Mouse (Mus musculus) gastrocnemius, adult 8-10 months (tissue): ENCODE data around the gene Spats2. TPM values are rescaled to one million over a fixed set of nuclear protein-coding genes. Genes with fewer than 3 reads are reported as not detected.

Experiments used
- DNase-seq, 2 experiments: peaks; one replicate each; pipeline ENCODE4 v3.0.0; 2022; ENCODE audit warnings: low spot score in 2 of 2
- total RNA-seq, 4 experiments: library from RNA; stranded (reverse); gene quantifications; 2 replicates each; pipeline ENCODE4 v1.2.4; 2022

Gene Spats2
- total RNA-seq, 4 experiments from 2014 or later = 3.0 to 5.4 (median 4.1) TPM

DNA sequence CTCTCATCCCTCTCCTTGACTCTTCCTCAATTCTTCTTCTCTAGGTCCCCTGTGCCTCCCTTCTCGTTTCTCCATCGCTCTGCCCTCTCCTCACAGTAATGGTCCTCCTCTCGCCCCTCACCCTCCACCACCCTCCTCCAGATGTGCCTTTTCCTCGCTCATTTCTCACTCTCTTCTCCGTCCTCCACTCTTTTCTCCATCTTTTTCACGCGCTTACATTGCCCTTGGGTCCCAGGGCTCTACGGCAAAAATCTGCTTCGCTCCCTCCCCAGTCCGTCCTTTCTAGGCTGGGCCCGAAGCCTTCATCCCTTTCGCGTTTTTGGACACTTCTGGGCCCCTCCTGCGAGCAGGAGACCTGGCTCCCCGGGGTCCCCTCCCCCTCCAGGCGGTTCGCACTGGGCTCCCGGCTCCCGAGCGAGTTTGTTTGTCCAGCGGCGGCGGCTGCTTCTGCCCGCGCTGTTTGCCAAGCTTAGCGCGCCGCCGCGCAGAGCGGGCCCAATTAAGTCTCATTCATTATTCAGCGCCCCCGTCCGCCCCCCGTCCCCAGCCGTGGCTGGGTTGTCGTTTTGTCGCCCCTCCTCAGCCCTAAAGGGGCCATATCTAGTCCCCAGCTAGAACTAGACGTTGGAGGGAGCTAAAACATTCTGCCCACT is 27.8 kb upstream of the Spats2 start:
- no peak for DNase-seq

DNA sequence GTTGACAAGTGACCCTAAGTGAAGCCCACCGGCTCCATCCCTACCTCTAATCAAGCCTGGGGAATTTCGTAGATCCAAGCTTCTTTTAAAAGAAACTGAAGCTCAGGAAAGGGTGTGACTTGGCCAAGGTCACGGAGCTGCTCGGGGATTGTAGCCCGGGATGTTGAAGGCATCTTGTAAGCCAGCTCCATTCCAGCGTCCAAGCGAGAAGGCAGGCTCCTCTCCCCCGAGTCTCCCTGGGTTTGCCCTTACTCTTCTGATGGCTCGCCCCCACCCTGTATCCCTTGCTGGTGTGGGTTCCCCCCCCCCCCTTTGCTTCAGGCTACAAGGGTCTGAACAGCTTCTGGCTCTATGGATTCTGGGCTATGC is 27.2 kb upstream of the Spats2 start:
- DNase-seq = no peak

DNA sequence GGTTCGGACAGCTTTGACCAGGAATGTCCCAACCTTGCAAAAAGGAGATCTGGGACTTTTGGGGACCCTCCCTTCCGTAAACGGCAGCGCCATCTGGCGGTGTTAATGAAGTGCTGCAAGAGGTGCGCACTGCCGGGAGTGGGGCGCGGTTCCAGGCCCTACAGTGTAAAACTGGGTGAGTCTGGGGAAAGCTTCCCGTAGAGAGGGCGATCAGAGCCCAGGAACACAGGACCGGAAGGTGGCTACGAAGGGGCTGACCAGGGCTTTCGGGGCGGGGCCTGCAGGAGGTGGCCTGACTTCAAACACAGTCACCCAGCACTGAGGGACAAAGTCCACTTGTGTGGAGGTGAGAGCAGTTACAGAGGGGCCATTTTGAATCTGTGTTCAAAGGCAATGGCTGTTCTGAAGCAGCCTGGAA is 26.6 kb upstream of the Spats2 start:
- no peak for DNase-seq

DNA sequence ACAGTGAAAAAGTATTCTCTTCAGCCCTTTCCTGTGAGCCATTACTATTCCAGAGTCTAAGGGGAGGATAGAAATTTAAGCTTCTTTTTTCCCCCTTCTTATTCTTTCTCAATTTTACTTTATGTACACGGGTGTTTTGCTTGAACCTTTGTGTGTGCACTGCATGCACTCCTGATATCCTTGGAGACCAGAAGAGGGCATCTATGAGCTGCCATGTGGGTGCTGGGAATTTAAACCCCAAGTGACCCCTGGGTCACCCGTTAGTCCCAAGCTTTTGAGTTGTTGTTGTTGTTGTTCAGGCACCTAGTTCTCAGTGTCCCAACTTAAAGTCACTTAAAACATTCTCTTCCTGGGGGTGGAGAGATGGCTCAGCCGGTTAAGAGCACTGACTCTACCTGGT is 25.7 kb upstream of the Spats2 start:
- DNase-seq = no peak

DNA sequence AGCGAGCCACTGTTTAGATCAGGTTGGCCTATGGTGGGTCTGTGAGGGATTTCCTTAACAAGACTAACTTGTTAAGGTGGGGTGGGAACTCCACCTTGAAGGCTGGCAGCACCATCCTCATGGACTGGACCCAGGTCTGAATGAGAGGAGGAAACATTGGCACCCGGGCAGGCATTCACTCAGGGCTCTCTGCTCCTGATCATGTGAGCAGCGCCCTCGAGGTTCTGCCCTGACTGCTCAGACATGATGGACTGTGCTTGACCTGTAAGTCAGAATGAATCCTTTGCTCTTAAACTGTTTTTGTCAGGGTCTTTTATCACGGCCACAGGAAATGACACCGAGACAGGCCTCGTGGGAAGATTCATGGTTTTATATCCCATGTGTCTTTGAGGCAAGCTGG is 20.5 kb upstream of the Spats2 start:
- DNase-seq = no peak

DNA sequence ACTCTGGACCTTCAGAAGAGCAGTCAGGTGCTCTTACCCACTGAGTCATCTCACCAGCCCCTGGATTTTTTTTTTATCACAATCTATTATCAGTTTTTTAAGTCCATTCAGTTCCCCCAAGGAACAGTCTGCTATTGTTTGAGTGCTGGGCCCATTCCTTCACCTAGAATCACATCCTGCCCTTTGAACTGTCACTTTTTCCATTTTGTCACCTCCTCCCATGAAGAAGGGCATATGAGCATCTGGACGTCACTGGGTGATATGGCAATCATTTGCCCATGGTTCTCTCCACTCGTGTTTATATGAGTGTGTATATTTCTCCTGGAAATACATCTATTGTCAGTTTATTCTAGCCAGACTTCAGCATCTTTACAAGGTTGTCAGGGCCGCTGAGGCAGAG is 17.9 kb upstream of the Spats2 start:
- DNase-seq = no peak

DNA sequence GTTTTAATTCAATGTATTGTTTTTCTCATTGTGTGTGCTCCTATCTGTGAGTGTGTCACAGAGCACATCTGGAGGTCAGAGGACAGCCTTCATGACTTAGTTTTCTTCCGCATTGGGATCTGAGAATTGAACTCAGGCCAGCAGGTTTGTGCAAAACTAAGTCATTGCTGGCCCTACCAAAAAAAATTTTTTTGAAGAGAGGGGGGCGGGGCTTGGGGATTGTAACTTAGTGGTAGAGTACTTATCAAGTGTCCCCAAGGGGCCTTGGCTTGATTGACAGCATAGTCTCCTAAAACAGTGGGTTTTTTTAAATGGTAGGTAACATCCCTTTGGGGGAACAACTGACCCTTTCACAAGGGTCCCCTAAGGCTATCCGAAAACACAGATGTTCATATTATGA is 14.6 kb upstream of the Spats2 start:
- no peak for DNase-seq

DNA sequence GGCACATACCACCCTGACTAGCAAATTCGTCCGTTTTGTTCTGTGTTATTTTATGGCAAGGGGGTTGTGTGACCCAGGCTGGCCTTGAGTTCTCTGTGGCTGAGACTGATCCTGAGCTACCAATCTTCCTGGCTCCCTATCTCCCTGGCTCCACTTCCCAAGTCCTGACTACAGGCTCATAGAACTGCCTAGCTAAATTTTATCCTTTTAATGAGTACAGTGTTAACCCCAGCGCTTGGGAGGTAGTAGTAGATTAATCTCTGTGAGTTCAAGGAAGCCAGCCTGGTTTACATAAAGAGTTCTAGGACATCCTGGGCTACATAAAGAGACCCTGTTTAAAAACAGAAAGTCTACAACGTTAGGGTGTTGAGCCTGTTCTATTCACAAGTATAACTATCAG is 13.9 kb upstream of the Spats2 start:
- DNase-seq = no peak

DNA sequence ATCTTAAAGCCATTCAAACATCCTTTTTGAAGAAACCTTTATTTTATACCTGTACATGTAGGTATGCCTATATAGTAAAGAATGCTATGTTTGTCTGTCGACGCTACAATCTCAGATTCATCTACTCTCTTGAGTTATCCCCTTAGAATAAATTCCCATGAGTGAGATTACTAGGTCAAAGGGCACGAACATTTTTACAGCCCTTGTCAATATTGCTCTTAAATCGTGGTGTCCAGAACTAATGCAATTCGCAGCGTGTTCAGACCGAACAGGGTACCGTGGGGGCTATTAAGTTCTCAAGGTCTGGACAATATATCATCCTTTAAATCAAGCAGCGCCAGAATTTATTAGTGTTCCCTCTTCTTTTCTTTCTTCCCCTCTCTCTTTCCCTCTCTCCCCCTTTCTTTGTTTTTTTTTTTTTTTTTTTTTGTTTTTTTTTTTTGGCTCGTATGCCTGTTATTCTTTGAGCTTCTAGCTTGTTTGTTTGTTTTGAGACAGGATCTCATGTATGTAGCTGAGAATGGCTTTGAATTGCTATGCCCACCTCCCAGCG is 12.8 kb upstream of the Spats2 start:
- DNase-seq = no peak

DNA sequence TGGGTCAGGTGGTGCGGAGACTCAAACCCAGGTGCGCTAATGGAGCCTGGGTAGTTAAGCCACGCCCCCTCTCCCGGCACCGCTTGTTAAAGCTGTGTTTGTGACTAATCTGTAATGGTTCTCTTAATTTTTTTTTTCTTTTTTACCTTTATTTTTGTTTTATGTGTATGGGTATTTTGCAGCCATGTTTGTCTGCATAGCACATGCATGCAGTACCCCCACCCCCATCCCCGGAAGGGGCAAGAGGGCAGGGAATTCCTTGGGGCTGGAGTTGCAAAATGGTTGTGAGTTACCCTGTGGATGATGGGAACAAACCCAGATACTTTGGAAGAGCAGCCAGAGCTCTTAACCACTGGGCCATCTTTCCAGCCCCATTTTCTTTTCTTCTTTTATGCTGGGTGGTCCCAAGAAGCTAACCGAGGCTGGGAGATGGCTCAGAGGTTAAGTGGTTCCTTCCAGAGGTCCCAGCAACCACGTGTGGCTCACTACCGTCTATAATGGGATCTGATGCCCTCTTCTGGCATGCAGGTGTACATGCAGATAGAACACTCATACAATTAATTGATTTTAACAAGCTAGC is 12.2 kb upstream of the Spats2 start:
- DNase-seq = no peak

DNA sequence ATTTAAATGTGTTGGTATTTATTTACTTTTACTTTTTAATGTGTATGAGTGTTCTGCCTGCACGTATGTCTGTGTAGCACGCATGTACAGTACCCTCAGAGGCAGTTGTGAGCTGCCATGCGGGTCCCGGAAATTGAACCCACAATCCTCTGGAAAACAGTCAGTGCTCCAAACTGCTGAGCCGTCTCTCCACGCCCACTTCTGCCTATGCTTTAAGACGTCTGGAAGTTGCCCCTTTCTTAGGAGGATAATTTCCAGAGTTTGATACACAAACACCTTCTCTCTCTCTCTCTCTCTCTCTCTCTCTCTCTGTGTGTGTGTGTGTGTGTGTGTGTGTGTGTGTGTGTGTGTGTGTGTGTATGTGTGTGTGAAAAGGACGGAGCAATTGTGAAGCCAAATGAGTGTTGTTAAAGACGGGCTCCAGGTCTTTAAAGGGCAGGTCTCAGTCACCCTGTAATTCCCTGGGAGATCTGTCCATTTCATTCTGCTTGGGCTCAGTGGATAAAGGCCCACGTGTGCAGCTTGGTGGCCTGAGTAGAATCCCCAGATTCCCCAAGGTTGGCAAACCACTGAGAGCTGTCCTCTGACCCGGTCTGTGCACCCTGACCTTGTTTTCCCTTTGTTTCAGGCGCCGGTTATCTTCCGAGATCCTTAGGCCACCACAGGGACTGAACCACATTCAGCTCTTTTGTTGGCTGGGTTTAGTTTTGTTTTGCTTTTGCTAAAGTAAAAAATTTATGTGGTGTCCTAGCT is 11.2 kb upstream of the Spats2 start:
- no peak for DNase-seq

DNA sequence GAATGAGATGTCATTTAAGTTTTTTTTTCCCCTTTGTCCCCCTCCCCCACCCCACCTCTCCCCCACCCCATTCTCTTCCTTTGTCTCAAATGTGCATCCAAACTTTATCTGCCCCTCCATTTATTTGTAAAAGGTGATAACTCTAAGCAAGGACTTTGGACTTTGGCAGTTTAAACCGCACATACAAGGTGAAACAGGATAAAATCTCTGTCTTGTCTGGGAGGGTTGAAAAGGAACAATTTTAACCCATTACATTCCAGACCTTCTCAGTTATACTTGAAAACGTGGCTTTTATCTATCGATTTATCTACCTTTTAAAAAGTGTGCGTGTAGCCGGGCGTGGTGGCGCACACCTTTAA is 10.7 kb upstream of the Spats2 start:
- no peak for DNase-seq

DNA sequence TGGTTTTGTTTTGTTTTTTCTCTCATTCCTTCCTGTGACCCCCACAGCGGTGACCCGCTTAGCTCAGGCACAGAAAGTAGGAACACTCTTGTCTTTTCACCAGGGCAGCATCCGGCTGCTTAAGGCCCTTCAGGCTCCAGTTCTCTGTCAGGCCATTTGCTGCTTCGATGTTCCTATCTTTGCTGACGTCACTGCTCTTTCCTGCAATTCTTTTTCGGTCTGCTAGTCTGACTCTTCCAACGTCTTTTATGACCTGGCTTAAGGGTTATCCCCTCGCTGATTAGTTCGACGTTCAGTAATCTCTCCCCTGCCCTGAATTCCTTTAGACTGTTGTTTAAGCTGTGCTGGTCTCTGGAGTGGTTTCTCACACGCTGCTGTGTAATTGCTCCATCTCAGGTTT is 9.2 kb upstream of the Spats2 start:
- DNase-seq = no peak

DNA sequence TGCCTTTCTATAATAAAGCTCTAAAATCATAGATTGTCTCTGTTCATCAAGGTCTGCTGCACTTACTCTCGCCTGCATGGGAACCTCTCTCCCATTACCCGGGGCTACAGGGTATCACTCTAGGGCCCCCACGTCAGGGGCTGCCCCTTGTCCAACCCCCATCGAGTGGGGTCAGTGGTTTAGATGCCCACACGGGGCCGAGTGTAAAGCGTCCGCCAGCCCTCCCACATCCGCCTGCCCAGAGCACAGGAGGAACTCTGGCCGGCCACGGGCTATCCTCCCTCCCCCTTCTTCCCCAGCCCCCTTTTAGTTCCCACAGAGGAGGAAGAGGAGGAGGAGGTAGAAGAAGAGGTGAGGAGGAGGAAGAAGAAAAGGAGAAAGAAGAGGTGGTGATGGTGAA is 4.9 kb upstream of the Spats2 start:
- DNase-seq = no peak

DNA sequence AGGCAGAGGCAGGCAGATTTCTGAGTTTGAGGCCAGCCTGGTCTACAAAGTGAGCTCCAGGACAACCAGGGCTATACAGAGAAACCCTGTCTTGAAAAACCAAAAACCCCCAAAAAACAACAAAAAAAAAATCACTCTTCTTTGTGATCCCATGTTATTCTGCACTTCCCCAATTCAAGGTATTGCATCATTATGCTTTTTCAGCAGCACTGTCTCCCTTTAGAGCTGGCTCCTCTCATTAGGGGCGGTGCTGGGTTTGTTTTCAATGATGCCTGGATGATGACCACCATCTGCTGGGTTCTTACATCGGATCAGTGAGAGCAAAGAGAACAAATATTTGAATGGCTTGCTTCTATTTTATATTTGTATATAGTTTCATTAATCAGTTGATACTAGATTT is 3.1 kb upstream of the Spats2 start:
- DNase-seq = no peak

DNA sequence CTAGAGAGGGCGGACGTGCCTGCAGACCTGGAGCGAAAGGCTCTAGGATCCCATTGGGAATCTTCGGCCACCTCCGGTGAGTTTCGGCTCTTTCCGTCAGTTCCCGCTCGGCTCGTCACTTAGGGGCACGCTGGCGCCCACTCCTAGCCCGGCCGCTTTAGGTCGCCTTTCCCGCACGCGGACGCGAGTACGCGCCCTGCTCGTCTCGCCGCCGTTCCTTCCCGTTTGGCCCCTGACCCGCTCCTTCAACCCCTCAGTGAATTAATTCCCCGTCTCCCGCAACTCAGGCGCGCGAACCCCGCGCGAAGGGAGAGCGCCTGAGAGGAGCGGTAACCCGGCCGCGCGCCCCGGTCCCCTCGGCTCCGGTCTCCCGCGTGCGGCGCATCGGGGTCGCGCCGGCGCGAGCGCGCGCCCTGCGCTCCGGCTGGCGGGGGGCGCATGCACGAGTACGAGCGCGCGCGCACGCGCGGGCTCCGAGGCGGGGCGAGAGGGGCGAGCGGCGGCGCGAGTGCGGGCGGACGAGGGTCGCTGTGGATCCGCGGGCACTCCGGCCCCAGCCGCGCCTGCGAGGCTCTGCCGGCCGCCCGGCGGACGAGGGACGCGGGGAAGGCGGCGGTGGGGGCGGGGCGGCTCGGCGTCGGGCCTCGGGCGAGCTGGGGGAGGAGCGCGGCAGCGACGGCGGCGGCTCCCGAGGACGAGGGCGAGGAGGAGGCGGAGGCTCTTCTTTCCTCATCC is 532 bp downstream of the Spats2 start:
- peak; percentile 68 to 72 for DNase-seq

DNA sequence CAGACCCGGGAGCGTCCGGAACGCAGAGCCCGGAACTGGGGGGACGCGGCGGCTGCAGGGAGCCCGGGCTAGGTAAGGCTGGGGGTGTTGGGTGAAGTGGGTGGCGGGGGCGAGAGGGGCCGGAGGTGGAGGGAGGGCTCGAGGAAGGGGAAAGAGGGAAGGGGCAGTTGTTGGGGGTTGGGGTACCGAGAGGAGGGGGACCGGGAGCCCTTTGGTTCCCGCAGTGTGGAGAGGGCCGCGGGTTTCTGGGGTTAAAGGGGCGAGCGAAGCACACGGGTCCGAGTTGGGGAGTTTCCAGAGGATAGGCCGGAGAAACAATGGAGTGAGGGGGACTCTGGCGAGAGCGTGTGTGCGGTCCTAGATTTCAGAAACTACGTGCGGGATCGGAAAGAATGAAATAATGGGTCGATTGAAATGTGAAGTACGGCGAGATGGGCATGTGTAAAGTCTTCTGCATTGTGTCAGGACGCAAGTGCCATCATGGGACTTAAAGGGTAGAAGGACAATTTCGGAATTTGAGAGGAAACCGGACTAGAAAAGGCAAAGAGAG is 1.2 kb downstream of the Spats2 start:
- no peak for DNase-seq

DNA sequence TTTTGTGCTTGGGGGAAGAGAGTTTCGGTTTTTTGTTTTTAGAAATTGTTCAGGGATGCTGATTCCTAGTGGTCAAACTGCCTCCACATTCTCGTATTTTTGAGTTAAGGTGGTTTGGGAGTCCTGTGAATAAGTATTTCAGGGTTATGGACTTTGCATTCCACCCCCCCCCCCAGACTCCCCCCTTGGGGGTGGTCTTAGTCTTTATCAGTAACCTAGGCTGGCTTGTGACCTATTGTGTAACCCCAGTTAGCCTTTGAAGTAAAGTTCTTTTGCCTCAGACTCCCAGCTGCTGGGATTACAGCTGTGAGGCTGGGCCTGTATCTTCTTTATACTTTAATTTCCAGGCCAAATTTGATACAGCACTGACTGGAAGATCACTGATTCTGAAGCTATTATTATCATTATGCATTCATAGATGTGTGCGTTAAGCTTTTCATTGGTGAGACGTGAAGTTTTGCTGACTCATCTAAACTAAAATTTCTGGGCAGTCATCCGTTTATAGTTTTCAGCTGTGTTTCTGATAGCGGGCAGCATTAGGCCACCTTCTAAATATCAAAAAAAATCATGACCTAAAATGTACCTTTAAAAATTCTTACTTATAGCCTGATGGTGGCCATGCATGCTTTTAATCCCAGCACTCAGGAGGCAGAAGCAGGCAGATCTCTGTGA is 2.3 kb downstream of the Spats2 start:
- no peak for DNase-seq

DNA sequence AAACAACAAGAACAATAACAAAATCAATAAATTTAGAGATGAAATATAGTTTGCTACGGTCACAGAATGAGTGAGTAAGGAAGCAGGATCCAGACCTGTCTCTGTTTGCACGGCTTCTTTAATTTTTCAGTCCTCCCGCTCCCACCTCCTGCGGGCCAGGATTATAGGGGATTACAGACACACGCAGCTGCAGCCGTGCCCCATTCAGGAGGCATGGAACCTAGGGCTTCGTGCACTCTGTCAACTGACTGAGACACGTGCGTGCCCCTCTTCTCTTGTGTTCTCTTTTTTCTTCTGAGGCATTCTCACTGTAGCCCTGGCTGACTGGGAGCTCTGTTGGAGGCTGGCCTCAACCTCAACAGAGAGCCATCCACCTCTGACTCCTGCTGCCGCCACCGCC is 3.7 kb downstream of the Spats2 start:
- DNase-seq = no peak

DNA sequence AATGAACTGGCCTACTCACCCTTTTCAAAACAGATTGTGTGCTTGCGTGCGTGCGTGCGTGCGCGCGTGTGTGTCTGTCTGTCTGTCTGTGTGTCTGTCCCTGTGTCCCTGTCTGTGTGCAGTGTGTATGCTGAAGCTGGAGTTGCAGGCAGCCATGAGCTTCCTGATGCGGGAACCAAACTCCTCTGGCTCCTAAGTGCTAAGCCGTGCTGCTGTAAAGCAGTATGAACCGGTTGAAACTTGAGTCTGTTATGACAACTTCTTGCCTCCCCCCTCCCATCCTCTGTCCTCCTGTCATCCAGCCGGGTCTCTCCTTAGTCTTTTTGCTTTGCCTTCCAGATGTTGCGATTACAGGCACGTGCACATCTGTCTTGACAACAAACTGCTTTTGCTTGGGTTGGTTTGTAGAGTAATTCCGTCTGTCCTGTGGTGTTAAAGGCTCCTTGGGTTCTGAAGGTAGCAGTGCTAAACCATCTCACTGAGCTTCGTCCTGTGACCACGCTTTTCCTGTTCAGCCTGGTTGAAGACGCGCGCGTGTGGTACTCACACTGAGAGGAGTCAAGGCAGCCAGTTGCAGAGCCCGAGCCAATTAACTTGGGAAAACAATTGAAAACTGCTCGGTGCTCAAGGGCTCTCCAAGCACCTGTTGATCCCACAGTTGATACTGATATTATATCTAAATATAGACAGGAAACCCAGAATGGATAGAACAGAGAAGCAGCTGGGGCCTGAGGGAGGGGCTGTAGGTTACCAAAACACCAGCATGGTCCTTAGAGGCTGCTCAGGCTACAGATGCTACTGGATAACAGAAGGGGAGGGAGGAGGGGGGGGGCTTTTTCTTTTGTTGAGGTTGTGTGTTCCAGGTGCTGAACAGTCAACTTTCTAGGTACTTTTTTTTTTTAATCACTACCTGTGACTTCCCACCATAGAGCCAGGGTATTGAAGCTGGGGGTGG is 4.5 kb downstream of the Spats2 start:
- no peak for DNase-seq
